Mouse (Mus musculus): ENCODE measurements around the gene Agbl3.

DNA sequence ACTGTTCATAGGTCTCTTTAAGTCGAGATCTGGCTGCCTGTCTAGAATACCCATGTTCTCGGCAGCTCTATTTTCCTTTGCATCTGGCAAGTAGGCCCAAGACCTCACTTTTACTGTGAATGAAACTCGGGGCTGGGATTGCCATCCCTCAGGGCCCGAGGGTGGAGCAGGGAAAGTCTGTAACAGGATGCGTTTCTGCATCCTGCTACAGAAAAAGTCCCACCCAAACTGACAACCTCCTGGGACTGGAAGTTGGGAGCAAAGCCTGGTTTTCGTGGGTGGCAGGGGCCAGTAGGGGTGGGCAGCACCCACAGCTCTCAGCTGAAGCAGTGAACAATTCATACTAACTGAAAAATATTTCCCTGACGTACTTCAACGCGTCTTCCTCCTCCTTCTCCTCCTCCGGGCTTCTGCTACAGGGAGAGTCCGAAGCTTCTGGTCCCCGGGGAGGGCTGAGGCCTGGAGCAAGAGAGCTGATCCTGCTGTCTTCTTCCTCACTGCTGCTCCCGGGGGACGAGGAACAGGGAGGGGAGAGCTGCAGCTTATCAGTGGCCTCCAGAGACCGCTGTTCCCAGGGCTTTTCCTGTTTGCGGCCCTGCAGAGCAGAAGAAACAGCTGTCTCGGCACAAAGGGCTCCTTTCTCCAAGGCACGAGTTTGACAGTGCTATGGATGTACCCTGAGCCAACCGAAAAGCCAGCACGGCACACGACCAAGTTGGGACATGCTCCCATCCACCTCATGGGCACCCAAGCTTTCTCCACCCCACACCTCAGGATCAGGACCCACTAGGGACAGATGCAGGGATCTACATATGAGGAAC is 94.1 kb downstream of the Agbl3 start:
- no peak for TF ChIP-seq CTCF (IDR thresholded peaks at IDR 0.05; ENCODE audit: extremely low read depth, insufficient read depth, insufficient read length, insufficient replicate concordance)
- TF ChIP-seq POLR2A (IDR thresholded peaks at IDR 0.05; ENCODE audit: low read depth, low read length) = no peak

Measured in spleen, adult 2 months (tissue).